Mouse (Mus musculus) skeletal muscle tissue, adult 2 months (tissue): Measurements from ENCODE around the gene Fam78a.

Experiments used
- DNase-seq: peaks from one replicate; pipeline ENCODE4 v3.0.0-alpha.2; 2012; ENCODE audit warnings: low read depth, low spot score

Gene Fam78a

GRCm38 (mm10) chr2:32084111-32084871 is at the start of gene Fam78a:
Gene Fam78a (minus strand): TSS chr2:32084857.
- peak; percentile 67 for DNase-seq

- peak; percentile 89 for DNase-seq
These were observed 49.4 kb upstream of the Fam78a start for GRCm38 (mm10) chr2:32134039-32134438.

GRCm38 (mm10) chr2:32132567-32132992 is 47.9 kb upstream of the Fam78a start:
- DNase-seq, result peak; percentile 90

- no peak for DNase-seq
These were observed 47.4 kb upstream of the Fam78a start for GRCm38 (mm10) chr2:32131866-32132566.

GRCm38 (mm10) chr2:32131205-32131834 is 46.7 kb upstream of the Fam78a start:
- DNase-seq, result no peak

- DNase-seq, result peak; percentile 88
These were observed 45.8 kb upstream of the Fam78a start for GRCm38 (mm10) chr2:32130435-32130834.

- peak; percentile 92 for DNase-seq
These were observed 44.9 kb upstream of the Fam78a start for GRCm38 (mm10) chr2:32129383-32130074.

GRCm38 (mm10) chr2:32128536-32128841 is 43.8 kb upstream of the Fam78a start:
- DNase-seq, result no peak

GRCm38 (mm10) chr2:32127653-32128535 is 43.2 kb upstream of the Fam78a start:
- no peak for DNase-seq

GRCm38 (mm10) chr2:32121785-32122184 is 37.1 kb upstream of the Fam78a start:
- DNase-seq, result no peak

GRCm38 (mm10) chr2:32121150-32121549 is 36.5 kb upstream of the Fam78a start:
- DNase-seq, result peak; percentile 65

- peak; percentile 76 for DNase-seq
These were observed 35.4 kb upstream of the Fam78a start for GRCm38 (mm10) chr2:32119802-32120750.

GRCm38 (mm10) chr2:32115851-32116268 is 31.2 kb upstream of the Fam78a start:
- DNase-seq, result no peak

GRCm38 (mm10) chr2:32112548-32112947 is 27.9 kb upstream of the Fam78a start:
- DNase-seq, result no peak

- DNase-seq, result no peak
These were observed 26.6 kb upstream of the Fam78a start for GRCm38 (mm10) chr2:32111268-32111667.

- DNase-seq, result no peak
These were observed 21.3 kb upstream of the Fam78a start for GRCm38 (mm10) chr2:32105930-32106329.

- no peak for DNase-seq
These were observed 20.7 kb upstream of the Fam78a start for GRCm38 (mm10) chr2:32105117-32105913.

- no peak for DNase-seq
These were observed 19.5 kb upstream of the Fam78a start for GRCm38 (mm10) chr2:32104122-32104521.

- DNase-seq, result no peak
These were observed 18.9 kb upstream of the Fam78a start for GRCm38 (mm10) chr2:32103557-32103956.
